Mouse (Mus musculus) testis, adult 2 months (tissue): ENCODE measurements around the gene Dohh.

ENCODE experiments used
- CTCF ChIP-seq: fragments of 200-500 bp; IDR thresholded peaks from 2 replicates; pipeline ENCODE4 v1.5.1; 2012; ENCODE audit warnings: low read depth, mild to moderate bottlenecking, inconsistent platforms, low read length, moderate library complexity; ENCODE audit not compliant: control insufficient read depth, insufficient read depth, insufficient replicate concordance
- POLR2A ChIP-seq: fragments of 200-500 bp; IDR thresholded peaks from 2 replicates; pipeline ENCODE4 v1.6.1; 2012; ENCODE audit warnings: low read depth, mild to moderate bottlenecking, inconsistent platforms, low read length, moderate library complexity; ENCODE audit not compliant: control insufficient read depth

DNA sequence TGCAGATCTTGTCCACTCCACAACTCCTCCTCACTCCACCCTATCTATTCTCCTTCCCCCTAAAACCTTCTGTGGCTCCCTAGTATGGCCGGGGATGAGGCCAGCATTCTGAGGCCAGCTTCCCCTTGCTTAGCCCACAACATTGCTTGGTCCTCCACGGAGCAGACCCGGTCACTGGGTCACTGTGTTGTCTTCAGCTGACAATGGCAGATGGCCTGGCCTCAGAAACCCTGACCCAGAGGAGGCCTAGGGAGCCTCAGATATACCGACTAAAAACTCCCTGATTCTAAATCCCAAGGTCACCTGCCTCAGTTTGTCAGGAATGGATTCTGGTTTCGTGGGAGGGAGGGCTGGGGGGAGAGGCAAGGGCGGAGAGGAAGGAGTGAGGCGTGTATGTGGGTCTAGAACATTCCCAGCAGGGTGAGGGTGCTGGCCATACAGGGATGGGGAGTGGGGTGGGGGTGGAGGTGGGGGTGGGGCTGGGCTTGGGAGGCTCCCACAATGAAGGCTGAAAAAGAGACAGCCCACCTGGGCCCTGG, 18.1 kb downstream of the Dohh start:
- no peak for TF ChIP-seq POLR2A
- no peak for TF ChIP-seq CTCF
